Mouse (Mus musculus) common myeloid progenitor, adult 5-6 weeks (primary cell): ENCODE data around the gene Pank1. TPM values are rescaled to one million over a fixed set of nuclear protein-coding genes. Genes with fewer than 3 reads are reported as not detected.

ENCODE experiments used
- ATAC-seq: replicated peaks from 2 replicates; pipeline ENCODE4 v1.8.0; 2016; ENCODE audit warnings: low read depth, mild to moderate bottlenecking, moderate TSS enrichment, inconsistent platforms; ENCODE audit not compliant: poor library complexity, severe bottlenecking
- total RNA-seq: library from RNA; stranded (forward); fragments of 200-1000, 187-1606 nt; gene quantifications from 2 replicates; pipeline ENCODE4 v1.2.3, GENCODE M21; 2017

Pank1 gene
- total RNA-seq, 1 experiment from 2014 or later: 15.7 TPM

DNA sequence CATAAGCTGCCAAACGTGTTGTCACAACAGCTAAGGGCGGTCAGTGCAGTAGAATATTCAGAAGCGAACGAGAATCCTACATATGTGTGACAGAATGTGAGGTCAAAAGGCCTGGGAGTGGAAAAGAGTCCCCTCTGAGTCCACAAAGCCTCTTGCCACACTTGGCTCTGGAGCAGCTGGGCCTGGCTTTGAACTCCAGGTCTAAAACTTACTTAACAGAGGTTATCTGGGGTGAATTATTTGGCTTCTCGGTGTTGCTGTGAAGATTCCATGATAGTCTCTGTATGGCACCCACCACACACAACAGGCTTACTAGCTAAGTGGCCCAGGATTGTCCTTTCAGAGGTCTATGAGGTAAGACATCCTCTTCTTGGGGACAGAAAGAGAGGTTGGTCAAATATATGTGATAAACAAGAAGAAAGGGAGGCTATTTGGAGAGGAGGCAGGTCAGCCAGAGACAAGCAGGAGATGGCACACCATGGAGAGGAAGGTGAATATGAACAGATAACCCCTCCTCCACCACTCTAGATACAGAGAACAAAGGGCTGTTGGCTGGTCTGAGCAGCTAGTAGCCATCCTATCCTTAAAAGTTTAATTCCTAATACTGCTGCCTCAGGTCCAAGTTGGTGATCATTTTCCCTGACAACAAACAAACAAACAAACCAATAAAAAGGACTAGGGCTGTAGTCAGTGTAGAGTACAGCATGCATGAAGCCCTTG is 51.2 kb downstream of the Pank1 start:
- ATAC-seq: no peak

DNA sequence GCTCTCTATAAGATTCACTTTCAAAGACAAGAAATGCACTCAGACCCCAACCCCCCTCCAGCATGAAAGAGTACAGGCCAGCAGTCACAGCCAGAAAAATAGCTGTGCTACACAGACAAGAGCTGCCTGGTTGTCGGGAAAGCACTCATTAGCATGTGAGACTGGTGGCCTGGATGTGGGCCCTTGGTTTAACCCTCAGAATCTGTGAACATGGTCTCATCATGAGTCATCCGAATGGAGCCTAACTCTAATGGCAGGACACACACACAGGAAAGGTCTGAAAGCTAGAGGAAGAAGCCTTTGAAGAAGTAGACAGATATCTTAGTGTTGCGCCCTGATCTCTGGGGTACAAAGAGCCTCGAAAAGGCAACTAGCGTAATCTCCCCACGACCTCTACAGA is 51.8 kb downstream of the Pank1 start:
- ATAC-seq: no peak

DNA sequence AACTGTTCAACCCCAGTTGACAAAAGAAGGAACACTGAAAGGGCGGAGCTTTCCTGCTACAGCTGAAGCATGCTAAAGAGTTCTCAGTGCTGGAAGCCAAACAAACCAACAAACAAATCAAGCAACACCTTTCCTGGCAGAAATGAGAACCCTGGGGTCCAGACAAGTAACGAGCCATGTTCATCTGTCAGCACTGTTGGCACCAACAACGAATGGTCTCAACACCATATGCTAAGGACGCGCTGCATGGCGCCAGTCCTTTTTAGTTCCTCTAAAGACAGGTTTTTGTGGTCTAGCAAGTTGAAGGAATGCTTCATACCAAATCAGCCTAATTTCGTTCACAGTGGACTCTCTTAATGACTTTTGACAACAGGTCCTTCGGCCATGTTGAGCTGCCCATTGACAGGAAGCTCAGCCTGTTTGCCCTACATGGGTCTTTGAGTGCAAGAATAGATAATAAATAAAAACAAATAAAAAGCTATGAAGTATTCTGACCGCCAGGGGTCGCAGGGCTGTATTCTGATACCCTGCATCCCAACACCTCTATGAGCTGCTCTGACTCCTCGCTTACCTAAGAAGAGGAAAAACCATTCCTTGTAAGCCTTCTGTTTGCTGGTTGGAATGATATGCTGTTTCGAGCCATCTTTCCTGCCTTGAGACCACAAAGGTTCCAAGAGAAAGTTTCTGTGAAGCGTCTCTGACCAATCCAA is 53.2 kb downstream of the Pank1 start:
- ATAC-seq: peak; percentile 73

DNA sequence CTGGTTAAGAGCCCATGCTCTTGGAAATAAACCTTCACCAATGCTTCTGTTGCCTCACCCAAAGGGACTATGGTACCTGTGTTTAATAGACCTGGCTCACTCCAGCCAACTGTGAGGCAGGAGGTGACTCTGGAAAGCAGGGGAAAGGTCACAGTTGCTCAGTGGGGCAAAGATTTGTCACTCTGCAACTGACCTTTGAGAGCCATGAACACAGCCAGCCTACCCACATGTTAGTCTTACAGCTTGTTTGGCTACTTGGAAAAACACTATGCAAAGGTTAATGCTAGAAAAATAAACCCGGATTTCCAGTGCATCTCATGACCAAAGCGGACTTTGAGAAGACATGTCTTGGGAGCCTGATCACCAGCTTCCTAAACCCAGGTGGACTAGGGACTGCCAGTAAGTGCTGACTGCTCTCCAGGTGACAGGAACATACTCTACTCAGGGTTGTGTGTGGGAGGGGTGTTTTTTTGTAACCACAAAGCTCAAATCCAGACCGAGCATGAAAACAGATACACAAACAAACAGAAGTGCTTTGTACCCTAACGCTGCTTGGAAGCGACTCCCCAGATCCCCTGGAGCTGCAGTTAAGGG is 59.6 kb downstream of the Pank1 start:
- ATAC-seq: no peak

DNA sequence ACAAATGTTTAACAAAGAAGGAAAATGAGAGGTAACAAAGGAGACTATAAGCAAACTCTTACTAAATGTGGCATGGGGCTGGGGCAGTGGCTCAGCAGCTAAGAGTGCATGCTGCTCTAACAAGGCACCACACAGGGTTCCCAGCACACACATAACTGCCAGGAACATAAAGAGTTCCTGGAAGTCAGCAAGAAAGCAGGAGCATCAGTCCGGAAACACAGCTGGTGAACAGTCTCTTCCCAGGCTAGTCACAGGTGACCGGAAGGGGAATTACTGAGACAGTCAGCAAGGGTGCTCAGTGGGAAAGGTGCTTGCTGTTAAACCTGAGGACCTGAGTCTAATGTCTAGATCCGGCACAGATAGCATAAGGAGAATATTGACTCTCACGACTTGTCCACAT is 63.9 kb downstream of the Pank1 start:
- ATAC-seq: no peak

DNA sequence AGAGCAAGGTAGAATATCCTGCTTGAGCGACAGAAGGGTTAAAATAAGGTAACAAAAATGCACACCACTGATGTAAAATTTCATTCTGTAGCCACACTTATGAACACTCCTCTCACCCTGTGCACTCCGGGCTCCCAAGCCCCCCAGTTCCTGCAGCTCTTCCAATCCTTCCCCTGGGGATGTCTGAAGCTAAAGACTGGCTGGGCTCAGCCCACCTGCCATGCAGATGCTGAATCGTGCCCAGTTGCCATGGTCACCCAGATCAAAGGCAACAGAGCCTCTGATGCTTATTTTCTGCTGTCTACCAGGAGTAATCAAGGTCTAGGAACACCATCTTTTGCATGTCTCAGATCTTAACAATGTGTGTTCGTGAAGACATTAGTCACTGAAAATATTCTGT is 64.6 kb downstream of the Pank1 start:
- no peak for ATAC-seq

DNA sequence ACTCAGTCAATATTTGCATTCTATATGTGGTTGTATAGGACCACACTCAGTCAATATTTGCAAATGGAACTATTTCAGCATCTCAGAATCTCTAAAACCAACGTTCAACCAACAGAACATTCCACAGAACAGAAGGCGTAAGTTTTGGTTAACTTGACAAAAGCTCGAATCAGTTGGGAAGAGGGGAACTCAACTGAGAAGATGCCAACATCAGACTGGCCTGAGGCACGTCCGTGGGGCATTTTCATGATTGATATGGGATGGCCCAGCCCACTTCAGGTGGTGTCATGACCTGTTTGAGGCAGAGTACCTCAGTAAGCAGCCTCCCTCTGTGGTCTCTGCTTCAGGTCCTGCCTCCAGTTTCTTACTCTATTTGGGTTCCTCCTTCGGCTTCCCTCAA is 65.3 kb downstream of the Pank1 start:
- ATAC-seq: no peak

DNA sequence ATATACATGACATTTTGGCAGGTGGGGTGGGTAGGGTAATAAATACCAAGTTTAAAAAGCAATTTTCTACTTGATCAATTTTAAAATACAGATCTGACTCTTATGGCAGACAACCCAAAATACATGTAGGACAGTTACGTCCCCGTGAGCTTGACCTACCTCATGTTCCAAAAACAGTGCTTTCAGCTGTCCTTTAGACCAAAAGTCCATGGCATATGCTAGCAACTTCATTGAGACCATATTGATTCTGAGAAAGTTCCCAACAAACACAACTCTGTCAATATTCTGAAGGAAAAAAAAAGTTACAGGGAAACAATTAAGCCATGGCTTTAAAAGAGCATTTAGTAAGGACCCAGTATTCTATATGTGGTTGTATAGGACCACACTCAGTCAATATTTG is 65.7 kb downstream of the Pank1 start:
- ATAC-seq: no peak

DNA sequence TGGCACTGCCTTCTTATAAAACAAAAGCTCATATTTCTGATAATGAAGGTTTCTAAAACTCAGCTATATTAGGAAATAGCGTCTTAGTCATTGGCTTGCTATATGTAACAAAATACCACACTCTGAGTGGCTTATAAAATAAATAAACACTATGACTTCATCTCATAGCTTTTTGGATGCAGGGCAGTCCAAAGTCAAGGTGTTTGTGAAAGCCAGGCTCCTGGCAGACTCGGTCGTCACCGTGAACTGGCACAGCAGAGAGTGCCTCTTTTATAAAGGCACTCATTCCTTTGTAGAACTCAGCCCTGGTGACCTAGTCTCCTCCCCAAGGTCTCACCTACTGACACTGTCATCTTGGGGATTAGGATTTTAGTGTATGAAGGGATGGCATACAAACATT is 66.5 kb downstream of the Pank1 start:
- ATAC-seq: no peak

DNA sequence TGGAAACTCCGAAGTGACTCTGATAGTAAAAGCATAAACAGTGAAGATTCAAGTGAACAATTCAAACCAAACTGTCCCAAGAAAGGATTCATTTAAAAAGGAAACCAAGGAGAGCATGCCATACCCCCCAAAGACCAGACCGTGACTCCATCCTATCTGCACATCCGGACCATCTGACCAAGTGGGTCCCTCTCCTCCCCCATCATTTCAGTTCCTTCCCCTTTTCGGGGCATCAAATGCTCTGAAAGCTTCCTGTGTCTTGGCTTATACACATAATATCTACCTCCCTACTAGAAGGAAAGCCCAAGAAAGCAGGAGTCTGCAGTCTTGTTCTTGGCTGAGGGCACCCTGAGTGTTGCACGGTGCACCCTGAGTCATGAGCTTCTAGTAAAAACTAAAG is 72.1 kb downstream of the Pank1 start:
- ATAC-seq: peak; percentile 96

DNA sequence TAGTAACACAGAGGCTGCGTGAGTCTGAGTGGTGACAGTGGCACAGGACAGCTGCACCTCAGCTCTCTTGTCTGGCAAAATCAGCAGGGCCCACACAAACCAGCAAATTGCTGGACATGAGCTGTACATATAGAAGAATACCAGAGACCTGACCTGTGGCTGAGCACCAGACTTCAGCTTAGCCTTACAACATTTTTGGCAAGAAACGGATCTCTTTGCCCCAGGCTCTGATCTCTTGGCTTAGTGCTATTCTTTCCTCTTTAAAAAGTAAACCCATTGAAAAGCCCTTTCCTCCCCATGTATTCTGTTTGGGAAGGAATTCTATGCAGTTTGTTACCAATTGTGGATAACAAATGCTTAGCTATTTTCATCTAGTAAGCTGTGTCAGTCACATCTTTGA is 74.2 kb downstream of the Pank1 start:
- no peak for ATAC-seq

DNA sequence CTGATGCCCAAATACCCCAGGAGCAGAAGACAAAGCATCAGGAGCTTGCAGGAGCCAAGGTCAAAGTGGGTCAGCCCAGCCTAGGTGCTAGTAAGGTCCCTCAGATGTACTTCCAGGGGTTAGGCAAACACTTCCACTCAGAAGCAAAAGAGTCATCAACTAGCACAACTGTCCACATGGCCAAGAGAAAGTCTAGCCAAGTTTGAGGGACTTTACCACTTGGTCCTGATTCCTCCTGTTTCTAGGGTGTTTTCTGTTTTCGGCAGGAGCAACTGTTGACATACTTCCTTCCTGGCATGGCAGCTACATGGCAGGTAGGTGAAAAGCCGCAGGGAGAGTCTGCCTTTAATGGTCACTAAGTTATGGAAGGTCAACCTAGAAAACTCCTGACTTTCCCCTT is 74.7 kb downstream of the Pank1 start:
- ATAC-seq: no peak

DNA sequence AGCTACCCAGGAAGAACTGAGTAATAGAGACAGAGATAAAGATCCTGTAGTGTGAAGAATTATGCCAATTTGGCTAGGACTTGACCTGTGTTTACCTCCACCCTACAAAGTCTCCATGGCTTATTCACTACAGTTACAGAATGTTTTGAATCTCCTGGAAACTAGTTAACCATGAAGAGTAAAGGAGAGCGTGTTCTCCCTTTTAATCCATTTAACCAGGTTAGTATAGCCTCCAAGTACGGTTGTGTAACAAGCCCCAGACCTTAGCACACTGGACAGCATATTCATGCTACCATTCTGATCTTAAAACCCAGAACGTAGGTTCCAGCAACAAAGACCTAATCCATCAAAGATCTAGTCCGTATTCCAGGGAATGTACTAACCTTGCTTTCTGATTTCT is 75.9 kb downstream of the Pank1 start:
- ATAC-seq: no peak

DNA sequence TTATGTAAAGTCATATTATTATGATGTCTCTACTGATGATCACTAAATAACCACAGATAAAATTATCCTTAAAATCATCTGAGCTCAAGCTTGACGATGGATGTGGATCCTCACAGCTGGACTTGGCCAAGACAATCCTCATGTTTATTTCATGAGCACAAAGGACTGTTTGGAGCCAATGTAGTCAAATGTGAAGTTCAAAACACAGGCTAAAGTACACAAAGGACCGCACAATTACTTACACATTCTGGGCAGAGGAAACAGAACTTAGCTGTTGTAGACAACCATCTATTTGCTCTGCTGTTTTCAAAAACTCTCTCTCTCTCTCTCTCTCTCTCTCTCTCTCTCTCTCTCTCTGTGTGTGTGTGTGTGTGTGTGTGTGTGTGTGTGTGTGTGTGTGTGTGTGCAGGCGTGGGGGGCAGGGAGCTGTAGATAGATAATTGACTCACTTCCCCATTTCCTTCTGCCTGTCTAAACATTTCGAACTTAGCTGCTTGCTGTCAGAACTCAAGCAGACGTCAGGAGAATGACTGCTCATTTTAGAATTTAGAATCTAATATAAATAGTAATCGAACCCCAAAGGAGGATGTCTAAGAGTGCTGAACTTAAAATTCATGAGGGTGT is 79.5 kb downstream of the Pank1 start:
- ATAC-seq: peak; percentile 54; the same call in 1 of the 2 replicates

DNA sequence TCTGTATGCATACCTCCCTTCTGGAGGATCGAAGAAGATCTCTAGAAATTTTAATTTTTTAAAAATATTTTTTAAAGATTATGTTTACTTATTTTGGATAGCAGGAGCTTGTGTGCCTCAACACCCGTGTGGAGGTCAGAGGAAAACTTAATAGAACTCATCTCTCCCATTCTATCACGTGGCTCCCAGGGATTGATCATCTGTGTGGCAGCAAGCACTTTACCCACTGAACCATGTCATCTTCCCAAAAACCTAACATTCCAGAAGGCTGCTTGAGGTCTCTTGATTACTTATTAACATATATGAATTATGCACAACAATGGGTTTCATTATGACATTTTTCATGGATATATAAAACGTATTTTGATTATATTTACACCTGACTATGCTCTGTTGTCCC is 82.9 kb downstream of the Pank1 start:
- ATAC-seq: no peak

DNA sequence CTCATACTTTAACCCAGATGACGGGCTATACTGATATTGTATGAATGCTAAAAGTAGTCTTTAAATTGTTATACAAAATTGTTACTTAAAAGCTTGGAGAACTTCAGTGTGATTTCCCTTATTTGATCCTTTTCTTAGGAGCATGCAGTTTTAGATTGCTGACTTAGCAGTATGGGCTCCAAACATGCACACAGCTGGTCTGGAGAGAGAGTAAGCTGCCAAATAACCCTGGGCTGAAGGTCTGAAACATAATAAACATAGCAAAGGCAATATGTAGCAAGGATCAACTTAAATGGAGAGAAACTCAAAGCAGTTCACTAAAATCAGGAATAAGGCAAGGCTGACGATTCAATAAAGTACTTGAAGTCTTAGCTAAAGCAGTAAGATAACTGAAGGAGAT is 96.8 kb downstream of the Pank1 start:
- ATAC-seq: no peak

DNA sequence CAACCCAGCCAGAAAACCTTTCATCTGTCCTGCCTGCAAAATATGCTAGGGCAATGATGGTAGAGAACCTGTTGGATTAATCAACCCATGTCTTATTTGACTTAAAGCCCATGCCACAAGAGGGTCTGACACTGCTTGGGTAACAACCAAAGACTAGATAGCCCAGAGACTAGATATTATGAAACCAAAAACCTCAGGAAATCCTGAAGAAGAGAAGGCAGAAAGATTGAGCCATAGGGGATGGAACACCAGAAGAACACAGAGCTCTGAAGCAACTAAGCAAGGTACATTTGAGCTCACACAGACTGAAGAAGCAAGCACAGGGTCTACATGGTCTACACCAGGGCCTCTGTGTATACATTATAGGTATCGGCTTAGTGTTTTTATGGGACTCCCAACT is 100.3 kb downstream of the Pank1 start:
- no peak for ATAC-seq

DNA sequence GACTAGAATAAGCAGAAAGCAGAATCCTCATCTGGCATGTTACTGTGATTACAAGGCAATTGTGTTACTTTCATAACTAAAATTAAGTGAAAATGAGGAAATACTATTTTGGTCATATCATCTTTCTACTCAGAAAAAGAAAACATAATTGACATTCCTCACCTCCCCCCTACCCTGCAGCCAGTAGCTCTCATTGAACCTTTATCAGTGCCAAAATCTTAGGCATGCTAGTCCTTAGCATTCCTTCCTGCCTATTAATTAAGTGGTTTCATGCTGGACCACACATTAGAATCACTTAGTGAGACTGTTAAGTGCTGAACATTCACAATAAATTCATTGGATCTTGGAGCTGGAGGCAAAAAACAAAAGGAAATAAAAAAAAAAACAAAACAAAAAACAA is 101.2 kb downstream of the Pank1 start:
- no peak for ATAC-seq

DNA sequence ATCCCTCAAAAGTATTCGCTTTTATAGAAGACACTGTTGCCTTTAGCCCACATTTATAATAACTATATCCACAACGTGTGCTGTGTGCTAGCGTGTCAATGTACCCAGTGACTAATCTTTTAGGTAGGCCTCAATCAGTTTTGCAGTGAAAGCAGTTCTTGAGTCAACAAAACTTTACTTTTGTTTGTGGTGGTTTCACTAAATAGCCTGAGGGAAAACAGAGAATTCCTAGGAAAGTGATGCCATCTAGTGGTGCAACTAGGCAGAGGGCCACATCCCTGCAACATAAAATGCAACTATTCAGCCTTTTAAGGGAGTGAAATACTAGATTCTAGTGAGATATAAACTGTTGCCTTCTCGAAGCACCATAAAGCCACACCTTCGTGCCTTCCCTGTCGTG is 106.5 kb downstream of the Pank1 start:
- ATAC-seq: peak; percentile 68

DNA sequence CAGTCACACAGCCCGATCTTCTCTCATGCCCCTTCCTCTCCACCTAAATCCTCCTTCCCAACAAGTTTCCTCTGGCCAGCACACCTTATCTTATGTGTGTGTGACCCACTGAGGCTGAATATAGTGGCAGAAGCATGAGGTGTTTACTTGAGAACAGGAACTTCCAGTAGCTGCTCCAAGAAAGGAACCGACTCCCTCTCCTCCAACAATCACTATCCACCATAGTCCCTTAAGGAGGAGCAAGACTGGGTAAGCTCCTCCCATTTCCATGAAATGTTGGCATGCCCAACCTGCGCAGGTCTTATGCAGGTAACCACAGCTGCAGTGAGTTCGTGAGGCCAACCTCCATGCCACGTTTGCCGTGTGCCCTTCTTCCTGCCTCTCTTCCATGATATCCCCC is 108.5 kb downstream of the Pank1 start:
- no peak for ATAC-seq

DNA sequence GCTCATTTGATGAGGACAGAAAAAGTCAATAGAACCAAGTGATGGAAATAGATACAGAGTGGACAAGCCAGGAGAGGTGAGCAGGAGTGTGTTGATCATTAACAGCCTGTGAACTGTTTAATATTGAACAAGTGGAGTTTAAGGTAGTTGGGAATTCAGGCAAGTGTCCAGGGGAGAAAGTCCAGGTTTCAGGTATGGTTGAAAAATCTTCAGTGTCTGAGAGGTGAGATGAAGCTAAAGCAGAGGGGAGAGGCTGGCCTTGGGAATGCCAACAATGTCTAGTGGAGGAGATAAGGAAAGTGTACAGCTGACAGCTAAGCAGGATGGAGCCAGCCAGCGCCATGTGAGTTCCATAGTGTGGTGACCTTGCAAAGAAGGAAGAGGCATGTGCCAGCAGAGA is 120.5 kb downstream of the Pank1 start:
- ATAC-seq: no peak
